Mouse (Mus musculus): ENCODE data around the gene Rpl39.
"Not testable (repeated sequence)": the region's sequence is repeated elsewhere in the genome, so short reads cannot be mapped to it uniquely, and the experiment has no call there.

The Rpl39 gene

DNA sequence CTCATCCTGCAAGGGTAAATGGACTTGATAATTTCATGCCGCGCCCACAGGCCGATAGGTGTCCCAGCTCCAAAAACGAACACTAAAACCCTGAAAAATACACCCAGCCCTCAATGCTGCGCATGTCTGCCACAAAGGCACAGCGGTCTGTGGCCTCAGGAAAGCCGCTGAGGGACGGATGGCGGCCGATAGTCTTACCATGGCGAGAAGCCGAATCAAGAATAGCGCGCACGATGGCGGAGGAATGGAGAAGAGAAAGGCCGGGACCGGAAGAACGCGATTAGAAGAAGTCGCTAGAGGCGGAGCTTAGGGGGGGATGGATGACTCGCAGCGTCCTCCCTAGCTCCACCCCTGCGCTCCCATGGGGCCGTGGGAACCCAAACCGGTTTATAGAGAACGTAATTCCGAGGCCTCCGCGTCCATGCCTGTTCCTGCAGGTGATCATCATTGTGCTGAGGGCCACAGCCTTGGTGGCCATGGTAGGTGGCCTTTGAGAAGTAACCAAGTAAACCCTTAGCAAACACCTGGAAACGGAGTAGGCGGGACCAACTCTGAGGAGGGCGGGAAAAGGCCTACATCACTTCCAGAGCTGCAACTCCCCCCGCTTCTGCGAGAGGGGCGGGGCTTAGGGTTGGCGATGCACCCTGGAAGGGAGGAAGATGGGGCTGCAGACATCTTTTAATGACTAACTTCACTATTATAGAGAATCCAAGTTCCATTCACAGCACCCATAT is at the start of gene Rpl39:
TSS of gene Rpl39 (minus strand) at position 476 of the 734 bp plus-strand sequence.
- ATAC-seq (ENCODE audit: low TSS enrichment), result peak; percentile 97

DNA sequence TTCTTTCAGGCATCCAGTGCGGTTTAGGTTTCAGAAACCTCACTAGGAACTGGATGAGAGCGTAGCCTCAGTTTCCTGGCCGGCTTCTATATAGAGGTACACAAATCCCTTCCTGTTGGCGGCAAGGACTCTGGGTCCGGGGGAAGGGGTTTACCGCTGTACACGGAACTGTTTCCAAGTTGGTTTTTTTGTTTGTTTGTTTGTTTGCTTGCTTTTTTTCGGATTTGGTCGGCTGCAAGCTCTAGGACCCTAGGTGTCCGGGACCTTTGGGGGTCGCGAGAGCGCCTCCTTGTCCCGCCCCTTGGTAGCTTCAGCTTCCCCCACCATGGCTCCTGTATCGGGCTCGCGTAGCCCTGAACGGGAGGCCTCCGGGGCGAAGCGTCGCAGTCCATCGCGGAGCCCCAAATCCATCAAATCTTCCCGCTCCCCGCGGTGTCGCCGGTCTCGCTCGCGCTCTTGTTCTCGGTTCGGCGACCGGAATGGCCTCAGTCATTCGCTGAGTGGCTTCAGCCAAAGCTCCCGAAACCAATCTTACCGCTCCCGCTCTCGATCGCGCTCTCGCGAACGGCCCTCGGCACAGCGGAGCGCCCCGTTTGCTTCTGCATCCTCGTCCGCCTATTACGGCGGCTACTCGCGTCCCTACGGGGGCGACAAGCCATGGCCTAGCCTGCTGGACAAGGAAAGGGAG is 41.6 kb upstream of the Rpl39 start, which contains the start of gene Nkap:
TSS of gene Nkap (plus strand) at position 125 of the 688 bp plus-strand sequence.
- ATAC-seq (ENCODE audit: low TSS enrichment), result peak; percentile 99

DNA sequence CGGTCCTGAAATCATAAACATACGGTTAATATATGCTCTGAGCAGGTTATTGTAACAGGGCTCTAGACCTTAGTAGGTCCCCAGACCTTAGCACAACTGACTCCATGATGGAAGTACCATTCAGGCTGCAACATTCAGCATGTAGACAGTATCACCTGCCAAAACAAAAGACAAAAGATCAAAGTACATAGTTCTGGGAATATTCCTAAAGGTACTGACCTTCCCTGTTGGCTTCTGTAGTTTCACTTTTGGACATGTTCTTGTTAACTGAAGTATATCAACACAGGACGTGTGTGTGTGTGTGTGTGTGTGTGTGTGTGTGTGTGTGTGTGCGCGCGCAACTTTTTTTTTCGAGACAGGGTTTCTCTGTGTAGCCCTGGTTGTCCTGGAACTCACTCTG is 40.3 kb upstream of the Rpl39 start:
- no peak for ATAC-seq (ENCODE audit: low TSS enrichment)

DNA sequence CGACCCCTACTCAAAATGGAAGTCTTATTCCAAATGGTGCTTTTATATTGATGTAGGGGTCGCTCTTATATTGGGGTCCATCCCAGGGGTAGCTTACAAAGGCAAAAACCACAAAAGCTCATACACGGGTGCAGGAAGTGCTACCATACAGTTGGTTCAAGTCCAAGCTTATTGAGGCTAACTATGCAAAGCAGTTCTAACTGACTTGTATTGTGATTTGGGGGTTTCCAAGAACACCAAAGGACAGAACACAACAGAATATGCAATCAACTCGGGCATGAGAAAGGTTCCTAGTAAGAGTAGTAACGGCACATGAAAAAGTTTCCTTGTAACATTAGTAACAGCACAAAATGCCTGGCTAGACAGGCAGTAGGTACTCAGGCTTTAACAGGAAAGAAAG is 35.0 kb upstream of the Rpl39 start:
- no peak for ATAC-seq (ENCODE audit: low TSS enrichment)

DNA sequence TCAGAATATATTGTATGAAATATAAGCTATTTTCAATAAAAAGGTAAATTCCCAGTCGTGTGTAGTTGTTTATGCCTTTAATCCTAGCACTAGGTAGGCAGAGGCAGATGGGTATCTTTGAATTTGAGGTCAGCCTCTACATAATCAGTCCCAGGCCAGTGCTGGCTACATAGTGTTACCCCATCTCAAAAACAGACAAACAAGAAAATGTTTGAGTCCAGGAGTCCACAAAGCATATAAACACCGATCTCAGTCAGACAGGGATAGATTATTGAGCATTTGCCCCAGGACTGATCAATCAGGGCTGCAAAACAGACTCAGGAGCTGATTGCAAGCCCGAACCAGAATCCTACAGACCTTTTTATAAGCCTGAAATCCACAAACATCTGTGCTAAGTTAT is 34.4 kb upstream of the Rpl39 start:
- ATAC-seq (ENCODE audit: low TSS enrichment), result no peak

DNA sequence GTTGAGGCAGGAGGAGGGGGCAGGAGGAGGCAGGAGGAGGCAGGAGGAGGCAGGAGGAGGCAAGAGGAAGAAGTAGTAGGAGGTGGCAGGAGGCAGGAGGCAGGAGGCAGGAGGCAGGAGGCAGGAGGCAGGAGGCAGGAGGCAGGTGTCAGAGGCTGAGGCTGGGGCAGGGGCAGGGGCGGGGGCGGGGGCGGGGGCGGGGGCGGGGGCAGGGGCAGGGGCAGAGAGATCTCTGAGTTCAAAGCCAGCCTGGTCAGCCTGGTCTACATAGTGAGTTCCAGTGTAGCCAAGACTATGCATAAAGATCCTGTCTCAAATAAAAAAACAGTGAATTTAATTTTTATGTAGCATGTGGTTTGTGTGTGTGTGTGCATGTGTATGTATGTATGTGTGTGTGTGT is 31.9 kb upstream of the Rpl39 start:
- no peak for ATAC-seq (ENCODE audit: low TSS enrichment)

DNA sequence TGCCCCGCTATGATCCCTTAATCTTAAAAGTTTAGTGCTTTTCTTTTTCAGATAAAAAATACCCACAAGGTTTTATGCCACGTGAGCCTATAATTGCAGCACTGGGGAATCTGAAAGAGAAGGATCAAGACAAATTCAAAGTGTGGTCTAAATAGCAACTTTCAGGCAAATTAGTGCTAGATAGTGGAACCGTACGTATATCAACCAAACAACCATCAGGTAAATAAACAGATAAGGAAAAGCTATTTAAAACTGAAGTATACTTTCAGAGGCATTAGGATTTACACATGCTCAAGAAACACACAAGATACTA is 25.6 kb upstream of the Rpl39 start:
- no peak for ATAC-seq (ENCODE audit: low TSS enrichment)

DNA sequence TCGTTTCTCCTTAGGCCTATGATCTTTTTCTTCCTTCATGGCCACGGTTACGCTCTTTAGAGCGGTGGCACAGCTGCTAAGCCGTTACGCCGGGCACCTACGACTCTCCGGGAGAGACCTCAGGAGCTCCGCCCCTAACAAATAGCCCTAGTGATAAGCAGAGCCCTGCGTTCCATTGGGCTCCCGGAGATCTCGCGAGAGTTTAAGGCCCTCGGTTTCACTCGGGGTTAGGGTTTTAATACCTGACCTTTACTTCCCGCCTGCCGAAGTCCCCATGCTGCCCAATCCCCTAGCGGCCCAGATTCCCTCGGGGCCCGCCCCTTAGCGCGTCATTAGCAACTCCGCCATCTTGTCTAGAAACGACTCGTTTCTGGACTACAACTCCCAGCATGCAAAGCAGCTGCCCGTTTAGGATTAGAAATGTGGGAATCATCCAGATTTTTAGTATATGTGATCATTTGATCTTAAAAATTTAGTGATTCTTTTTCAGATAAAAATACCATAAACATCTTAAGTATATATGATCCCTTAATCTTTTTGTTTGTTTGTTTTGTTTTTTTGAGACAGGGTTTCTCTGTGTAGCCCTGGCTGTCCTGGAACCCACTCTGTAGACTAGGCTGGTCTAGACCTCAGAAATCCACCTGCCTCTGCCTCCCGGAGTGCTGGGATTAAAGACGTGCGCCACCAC is 25.1 kb upstream of the Rpl39 start, which contains the start of gene Upf3b:
TSS of gene Upf3b (minus strand) at position 130 of the 688 bp plus-strand sequence.
- peak; percentile 99 for ATAC-seq (ENCODE audit: low TSS enrichment)

DNA sequence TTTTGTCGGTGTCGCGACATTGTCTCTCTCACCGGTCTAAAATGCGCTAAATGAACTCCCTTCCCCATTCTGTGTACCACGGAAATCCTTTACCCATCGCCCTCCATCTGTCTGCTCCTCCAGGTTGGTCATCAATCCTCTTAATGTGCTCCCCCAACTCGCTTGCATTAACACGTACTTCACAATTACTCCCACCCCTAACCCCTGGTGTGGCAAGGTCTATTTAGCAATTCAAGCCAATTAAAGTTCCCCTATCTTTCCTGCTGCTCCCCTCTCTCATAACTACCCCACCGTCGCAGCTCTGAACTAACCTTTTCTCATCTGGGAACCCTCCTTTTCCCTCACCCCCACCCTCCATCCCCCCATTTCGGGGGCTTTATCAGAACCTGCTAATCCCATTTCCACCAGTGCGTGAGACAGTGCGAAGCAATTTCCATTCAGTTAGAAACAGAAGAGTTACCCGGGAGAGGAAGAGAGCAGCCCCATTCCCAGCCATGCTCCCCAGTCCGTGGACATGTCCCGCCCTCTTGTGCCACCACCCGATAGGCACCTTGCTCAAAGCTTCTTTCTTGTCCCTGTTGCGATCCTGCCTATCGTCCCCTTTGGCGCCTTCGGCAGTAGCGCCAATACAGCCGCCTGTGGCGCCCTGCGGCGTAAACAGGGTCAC is 24.5 kb upstream of the Rpl39 start:
- ATAC-seq (ENCODE audit: low TSS enrichment), result peak; percentile 84

DNA sequence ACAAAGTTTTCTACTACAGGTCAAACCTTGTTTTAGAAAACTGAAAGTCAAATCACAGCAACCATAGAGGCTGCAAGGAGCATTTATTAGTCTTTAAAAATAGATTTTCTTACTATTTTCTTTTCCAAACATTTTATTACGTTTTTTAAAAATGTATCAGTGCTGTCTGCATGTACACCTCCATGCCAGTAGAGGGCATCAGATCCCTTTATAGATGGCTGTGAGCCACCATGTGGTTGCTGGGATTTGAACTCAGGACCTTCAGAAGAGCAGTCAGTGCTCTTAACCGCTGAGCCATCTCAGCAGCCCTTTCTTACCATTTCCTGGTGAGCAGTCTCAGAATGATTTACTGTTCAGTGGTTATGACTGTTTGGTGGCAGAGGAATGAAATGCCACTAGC is 18.6 kb upstream of the Rpl39 start:
- no peak for ATAC-seq (ENCODE audit: low TSS enrichment)

DNA sequence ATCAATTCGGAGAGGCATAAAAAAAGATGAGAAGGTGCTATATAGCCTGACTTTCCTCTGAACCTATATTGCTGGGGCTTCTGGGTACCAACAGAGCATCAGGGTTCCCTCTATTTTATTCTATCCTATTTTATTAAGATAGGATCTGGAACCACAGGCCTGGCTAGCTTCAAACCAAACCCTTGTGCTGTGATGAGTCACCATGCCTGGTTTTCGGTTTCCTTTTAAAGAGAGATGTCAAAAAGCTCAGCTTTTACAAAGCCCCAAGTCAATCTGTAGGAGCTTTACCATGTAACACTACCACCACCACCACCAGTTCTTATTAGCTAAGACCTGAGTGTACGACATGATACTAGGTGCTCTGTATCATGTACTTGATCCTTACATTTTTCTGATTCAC is 13.5 kb upstream of the Rpl39 start:
- no peak for ATAC-seq (ENCODE audit: low TSS enrichment)

DNA sequence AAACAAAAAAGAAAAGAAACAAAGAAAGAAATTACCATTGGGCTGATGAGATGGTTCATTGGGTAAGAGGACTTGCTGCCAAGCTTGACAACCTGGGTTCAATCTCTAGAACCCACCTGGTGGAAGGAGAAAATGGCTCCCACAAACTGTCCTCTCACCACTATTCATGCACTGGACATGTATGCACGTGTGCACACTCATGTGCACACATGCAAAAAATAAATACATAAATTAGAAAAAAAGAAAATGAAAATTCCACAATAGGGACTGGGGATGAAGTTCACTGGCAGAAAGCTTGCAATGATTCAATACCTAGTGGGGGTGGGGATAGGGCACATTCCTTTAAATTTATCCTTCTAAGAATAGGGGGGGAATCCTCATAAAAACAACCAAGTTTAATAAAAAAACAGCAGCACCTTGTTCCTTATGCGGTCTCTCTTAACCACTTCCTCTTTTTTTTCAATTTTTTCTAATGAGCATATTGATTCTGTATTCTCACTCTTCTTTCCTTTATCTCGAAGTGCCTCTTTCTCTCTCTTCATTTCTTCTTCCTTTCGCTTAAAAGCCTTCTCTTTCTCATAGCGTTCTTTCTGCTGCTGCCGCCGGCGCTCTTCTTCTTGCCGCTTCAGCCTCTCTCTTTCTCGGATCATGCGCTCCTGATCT is 10.0 kb upstream of the Rpl39 start:
- ATAC-seq (ENCODE audit: low TSS enrichment), result no peak

DNA sequence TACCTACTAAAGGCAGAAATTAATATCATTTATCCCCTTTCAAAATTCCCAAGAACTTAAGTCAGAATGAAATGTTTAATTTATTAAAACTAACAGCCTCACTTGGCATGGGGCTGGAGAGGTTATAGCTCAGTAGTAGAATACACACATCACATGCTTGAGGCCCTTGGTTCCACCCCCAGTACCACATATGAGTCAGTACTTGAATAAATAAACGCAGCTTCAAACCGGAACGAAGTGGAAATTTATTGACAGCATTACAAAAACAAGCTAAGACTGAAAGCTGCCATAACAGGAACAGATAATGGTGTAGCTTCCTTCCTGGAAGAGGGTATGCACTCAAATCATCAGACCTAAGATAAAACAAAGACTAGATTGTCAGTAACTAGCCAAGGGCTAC is 6.3 kb upstream of the Rpl39 start:
- no peak for ATAC-seq (ENCODE audit: low TSS enrichment)

DNA sequence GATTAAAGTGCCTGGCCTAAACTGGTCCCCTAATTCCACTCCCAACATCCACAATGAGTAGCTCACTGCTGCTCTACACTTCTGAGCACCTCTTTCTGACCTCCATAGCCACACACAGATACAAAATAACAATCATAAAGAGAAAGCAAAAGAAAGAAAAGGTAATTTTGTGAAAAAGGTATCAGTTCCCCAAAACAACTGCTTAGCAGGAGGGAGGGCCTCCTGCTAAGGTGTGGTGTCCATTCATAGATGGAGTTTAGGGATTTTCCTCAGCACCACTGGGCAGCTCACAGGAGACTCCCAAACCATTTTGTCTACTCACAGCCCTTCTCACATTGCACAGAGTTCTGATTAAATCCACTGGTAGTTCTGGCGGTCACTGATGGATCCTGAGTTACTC is 3.6 kb upstream of the Rpl39 start:
- ATAC-seq (ENCODE audit: low TSS enrichment), result no peak

DNA sequence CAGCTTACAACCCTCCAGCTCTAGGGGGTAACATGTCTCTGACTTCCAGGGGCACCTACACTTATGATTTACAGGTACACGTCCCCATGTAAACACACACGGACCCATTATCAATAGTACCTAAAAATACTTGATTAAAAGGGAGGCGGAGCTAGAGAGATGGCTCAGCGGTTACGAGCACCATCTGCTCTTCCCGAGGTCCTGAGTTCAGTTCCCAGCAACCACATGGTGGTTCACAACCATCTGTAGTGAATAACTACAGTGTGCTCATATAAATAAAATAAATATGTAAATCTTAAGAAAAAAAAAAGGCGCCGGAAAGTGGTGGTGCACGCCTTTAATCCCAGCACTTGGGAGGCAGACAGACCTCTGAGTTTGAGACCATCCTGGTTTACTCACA is 463 bp upstream of the Rpl39 start:
- ATAC-seq (ENCODE audit: low TSS enrichment), result no peak

DNA sequence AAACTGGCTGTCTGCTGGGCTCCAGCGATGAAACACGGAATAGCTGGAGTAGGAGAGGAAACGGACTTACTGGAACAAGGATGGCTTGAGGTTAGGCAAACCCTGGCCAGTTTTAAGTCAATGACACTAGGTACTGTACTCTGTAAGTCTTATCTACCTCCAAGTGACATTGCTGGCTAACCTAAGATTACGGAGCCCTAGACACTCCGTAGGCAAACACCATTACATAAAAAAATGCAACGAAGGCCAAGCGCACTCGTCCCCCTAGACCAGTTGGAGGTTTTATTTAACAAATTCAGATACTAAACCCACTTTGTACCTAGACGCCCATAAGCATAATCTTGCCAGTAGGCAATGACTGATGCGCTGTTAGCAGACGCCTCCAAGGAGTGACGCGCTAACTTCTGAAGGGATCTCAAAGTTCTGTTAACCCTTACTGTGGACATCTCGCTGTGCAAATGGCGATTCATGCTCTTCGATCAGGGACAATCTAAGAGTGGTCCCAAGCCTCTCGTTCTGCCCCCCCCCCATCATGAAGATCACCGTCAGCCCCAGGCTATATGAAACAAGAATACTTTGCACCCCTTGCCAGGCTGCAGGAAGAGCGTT is 780 bp downstream of the Rpl39 start:
- peak; percentile 64 for ATAC-seq (ENCODE audit: low TSS enrichment)

DNA sequence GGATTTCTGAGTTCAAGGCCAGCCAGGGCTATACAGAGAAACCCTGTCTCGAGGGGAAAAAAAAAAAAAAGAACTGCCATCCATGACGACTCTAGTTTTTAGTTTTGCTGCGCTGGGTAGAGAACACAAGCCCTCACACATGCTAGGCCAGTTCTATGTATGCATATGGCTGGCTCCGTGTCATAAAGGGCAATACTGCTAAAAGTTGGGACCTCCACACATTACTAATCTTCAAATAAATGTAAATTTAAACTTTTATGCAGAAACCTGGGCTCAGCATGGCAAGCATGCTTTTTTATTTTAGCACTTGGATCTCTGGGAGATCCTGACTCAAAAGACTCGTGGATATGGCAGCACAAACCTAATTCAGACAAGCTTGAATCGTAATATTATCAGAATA is 4.0 kb downstream of the Rpl39 start:
- no peak for ATAC-seq (ENCODE audit: low TSS enrichment)

DNA sequence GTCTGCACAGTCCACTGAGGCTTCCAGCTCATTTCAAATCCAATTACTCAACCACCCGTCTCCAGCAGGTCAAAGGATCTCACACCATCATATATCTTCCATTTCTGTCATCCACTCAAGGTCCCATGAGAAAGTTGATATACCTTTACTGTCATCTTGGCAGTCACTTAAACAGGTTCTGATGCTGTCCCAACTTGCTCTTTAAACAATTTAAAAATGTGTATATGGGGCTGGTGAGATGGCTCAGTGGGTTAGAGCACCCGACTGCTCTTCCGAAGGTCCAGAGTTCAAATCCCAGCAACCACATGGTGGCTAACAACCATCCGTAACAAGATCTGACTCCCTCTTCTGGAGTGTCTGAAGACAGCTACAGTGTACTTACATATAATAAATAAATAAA is 4.9 kb downstream of the Rpl39 start:
- not testable (repeated sequence) for ATAC-seq (ENCODE audit: low TSS enrichment)

DNA sequence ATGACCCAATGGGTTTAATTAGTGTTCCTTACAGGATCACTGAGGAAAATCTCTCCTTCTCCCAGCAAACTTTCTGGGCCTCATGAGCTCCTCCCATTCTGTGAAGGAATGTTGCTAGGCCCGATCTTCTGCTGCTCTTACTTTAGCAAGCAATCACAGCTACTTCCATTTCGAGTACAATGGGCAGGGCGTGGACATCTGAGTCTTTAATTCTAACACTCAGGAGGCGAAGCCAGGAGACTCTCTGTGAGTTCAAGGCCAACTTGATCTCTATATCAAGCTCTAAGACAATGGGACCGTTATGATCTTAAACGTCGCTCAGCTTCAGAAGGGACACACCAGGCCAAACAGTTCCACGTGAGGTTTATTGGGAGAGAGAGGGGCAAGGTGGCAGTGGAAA is 8.6 kb downstream of the Rpl39 start:
- no peak for ATAC-seq (ENCODE audit: low TSS enrichment)

DNA sequence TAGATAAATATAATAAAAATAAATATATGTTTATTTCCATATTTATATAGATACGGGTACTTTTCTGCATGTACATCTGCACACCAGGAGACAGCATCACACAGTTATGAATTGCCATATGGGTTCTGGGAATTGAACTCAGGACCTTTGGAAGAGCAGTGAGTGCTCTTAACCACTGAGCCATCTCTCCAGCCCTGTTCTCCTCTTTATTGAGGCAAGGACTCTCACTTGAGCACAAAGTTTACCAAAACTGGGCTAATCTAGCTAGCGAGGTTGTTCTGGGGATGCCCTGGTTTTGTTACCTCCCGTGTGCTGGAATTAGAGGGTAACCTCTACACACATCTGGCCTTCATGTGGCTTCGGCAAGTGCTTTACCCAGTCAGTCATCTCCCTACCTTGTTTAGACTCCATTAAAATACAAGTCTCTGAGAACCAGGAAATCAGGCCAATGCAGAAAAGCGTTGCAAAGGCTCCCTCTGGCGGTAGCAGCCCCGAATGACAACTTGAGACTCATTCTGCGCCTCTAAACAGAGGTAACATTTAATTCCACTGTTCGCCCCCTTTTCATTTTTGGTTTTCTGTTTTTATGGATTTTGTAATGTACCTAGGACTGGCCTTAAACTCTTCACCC is 10.8 kb downstream of the Rpl39 start:
- peak; percentile 72 for ATAC-seq (ENCODE audit: low TSS enrichment)

DNA sequence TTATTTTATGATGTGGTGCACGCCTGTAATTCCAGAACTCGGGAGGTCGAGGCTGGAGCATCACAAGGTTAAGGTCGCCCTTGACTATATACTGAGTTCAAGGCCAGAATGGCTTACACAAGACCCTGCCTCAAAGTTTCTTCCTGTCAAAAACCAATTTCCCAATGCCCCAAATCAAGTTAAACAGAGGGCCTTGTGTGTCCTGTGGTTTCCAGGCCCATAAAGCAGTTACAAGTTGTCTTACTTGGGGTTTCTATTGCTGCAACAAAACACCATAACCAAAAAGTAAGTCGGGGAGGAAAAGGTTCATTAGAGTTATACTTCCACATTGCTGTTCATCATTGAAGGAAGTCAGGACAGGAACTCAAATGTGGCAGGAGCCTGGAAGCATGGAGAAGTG is 16.4 kb downstream of the Rpl39 start:
- ATAC-seq (ENCODE audit: low TSS enrichment), result no peak
